Mouse (Mus musculus) embryonic facial prominence, embryonic 12.5 days (tissue): ENCODE results near the gene Pkp2. TPM values are rescaled to one million over a fixed set of nuclear protein-coding genes. Genes with fewer than 3 reads are reported as not detected.
"Not testable (repeated sequence)": the region's sequence is repeated elsewhere in the genome, so short reads cannot be mapped to it uniquely, and the experiment has no call there.

Experiments
- ATAC-seq: fragments of 200-750 bp; cut with Nextera tagmentation; 2 replicates; pipeline ENCODE4 v1.8.0; 2017; ENCODE audit not compliant: insufficient number of reproducible peaks, insufficient read depth, low FRiP score, low TSS enrichment
- H3K27ac ChIP-seq: fragments of 300-500 bp; sonication (generic); 2 replicates; pipeline ENCODE4 v1.5.1; 2016; ENCODE audit warnings: mild to moderate bottlenecking
- H3K27me3 ChIP-seq: fragments of 300-500 bp; sonication (generic); 2 replicates; pipeline ENCODE4 v1.6.1; 2016; ENCODE audit warnings: mild to moderate bottlenecking, moderate library complexity
- H3K36me3 ChIP-seq: fragments of 300-500 bp; sonication (generic); 2 replicates; pipeline ENCODE4 v1.6.1; 2016; ENCODE audit warnings: mild to moderate bottlenecking
- H3K4me1 ChIP-seq: fragments of 300-500 bp; sonication (generic); 2 replicates; pipeline ENCODE4 v1.6.1; 2016
- H3K4me2 ChIP-seq: fragments of 300-500 bp; sonication (generic); replicated peaks from 2 replicates; pipeline ENCODE4 v1.6.1; 2016; ENCODE audit warnings: mild to moderate bottlenecking, moderate library complexity
- H3K4me3 ChIP-seq: fragments of 300-500 bp; sonication (generic); 2 replicates; pipeline ENCODE4 v1.5.1; 2016; ENCODE audit warnings: mild to moderate bottlenecking
- H3K9ac ChIP-seq: fragments of 300-500 bp; sonication (generic); 2 replicates; pipeline ENCODE4 v1.6.1; 2016; ENCODE audit warnings: mild to moderate bottlenecking, moderate library complexity
- H3K9me3 ChIP-seq: fragments of 300-500 bp; sonication (generic); 2 replicates; pipeline ENCODE4 v1.6.1; 2016; ENCODE audit warnings: mild to moderate bottlenecking, moderate library complexity
- WGBS: fragments of 180-500 bp; shearing (Covaris S2); methylation state at CpG from one replicate; pipeline ENCODE4 v1.1.7; 2016; 5-methylcytosine and 5-hydroxymethylcytosine counted together
- polyA plus RNA-seq: library from polyadenylated mRNA; unstranded; fragments of >200 nt; fragmentation: Nextera tagmentation; extraction: Ambion mirVana; gene quantifications from 2 replicates; pipeline ENCODE4 v1.2.1, GENCODE M21; 2016

Pkp2 gene
- polyA plus RNA-seq, 1 experiment from 2014 or later = 4.2 TPM

GRCm38 (mm10) chr16:16225828-16226227, 12.7 kb downstream of the Pkp2 start:
- Histone ChIP-seq H3K27me3 (no peaks in the 10 kb centered on the region), H3K4me3 (no peak overlapping the region), H3K4me1 (no peaks in the 10 kb centered on the region), H3K36me3 (no peaks in the 10 kb centered on the region), H3K9ac (no peak overlapping the region), H3K27ac (no peak overlapping the region), H3K9me3 (no peaks in the 10 kb centered on the region), H3K4me2 (no peak overlapping the region)
- WGBS = 94% methylated on average over 22 of the region's 22 CpGs
- ATAC-seq = no peak

- Histone ChIP-seq H3K27me3 (no peaks in the 10 kb centered on the region), H3K9me3 (no peaks in the 10 kb centered on the region), H3K4me3 (no peak overlapping the region), H3K4me1 (no peaks in the 10 kb centered on the region), H3K36me3 (no peaks in the 10 kb centered on the region), H3K27ac (no peak overlapping the region), H3K9ac (no peak overlapping the region), H3K4me2 (no peak overlapping the region)
- 90% methylated on average over 5 of the region's 5 CpGs for WGBS
- ATAC-seq = no peak
These were observed 17.3 kb downstream of the Pkp2 start for GRCm38 (mm10) chr16:16230439-16230838.

- Histone ChIP-seq H3K4me3 (no peak overlapping the region), H3K4me2 (no peak overlapping the region), H3K4me1 (no peaks in the 10 kb centered on the region), H3K9me3 (no peaks in the 10 kb centered on the region), H3K36me3 (no peaks in the 10 kb centered on the region), H3K27me3 (no peaks in the 10 kb centered on the region), H3K9ac (no peak overlapping the region), H3K27ac (no peak overlapping the region)
- WGBS = 79% methylated on average over 2 of the region's 2 CpGs
- no peak for ATAC-seq
These were observed 20.8 kb downstream of the Pkp2 start for GRCm38 (mm10) chr16:16233919-16234318.

GRCm38 (mm10) chr16:16236681-16237080, 23.6 kb downstream of the Pkp2 start:
- not testable (repeated sequence) for H3K36me3 ChIP-seq, H3K9me3 ChIP-seq, H3K4me1 ChIP-seq, H3K4me3 ChIP-seq, ATAC-seq, H3K27me3 ChIP-seq, H3K4me2 ChIP-seq, H3K9ac ChIP-seq, H3K27ac ChIP-seq
- 87% methylated on average over 9 of the region's 9 CpGs for WGBS

GRCm38 (mm10) chr16:16238356-16238755, 25.2 kb downstream of the Pkp2 start:
- ATAC-seq = no peak
- H3K9me3 ChIP-seq = no peaks in the 10 kb centered on the region
- 84% methylated on average over 2 of the region's 2 CpGs for WGBS

GRCm38 (mm10) chr16:16244711-16245110, 31.6 kb downstream of the Pkp2 start:
- WGBS = 57% methylated on average over 2 of the region's 2 CpGs
- Histone ChIP-seq H3K9ac (no peak overlapping the region), H3K4me2 (no peak overlapping the region), H3K27ac (no peak overlapping the region), H3K4me1 (no peaks in the 10 kb centered on the region), H3K36me3 (no peaks in the 10 kb centered on the region), H3K9me3 (no peaks in the 10 kb centered on the region), H3K4me3 (no peak overlapping the region), H3K27me3 (no peaks in the 10 kb centered on the region)
- no peak for ATAC-seq

More at GRCm38 (mm10) chr16:16238356-16238755, 25.2 kb downstream of the Pkp2 start:
- Histone ChIP-seq H3K4me3 (no peak overlapping the region), H3K4me2 (no peak overlapping the region), H3K27ac (no peak overlapping the region), H3K9ac (no peak overlapping the region), H3K27me3 (no peaks in the 10 kb centered on the region), H3K36me3 (no peaks in the 10 kb centered on the region), H3K4me1 (no peaks in the 10 kb centered on the region)

- no peak overlapping the region for H3K9ac ChIP-seq
- no peak overlapping the region for H3K4me2 ChIP-seq
- H3K36me3 ChIP-seq = no peaks in the 10 kb centered on the region
- WGBS = 82% methylated on average over 2 of the region's 2 CpGs
- H3K4me1 ChIP-seq = no peaks in the 10 kb centered on the region
- no peaks in the 10 kb centered on the region for H3K9me3 ChIP-seq
- no peaks in the 10 kb centered on the region for H3K27me3 ChIP-seq
- no peak for ATAC-seq
- H3K27ac ChIP-seq = no peak overlapping the region
- no peak overlapping the region for H3K4me3 ChIP-seq
These were observed 37.4 kb downstream of the Pkp2 start for GRCm38 (mm10) chr16:16250470-16250869.

- ATAC-seq = peak; percentile 56; the same call in 1 of the 2 replicates
- Histone ChIP-seq H3K9me3 (no peaks in the 10 kb centered on the region), H3K27me3 (no peaks in the 10 kb centered on the region), H3K4me1 (no peaks in the 10 kb centered on the region), H3K4me2 (no peak overlapping the region), H3K9ac (no peak overlapping the region), H3K36me3 (no peaks in the 10 kb centered on the region), H3K27ac (no peak overlapping the region), H3K4me3 (no peak overlapping the region)
- WGBS = 32% methylated on average over 4 of the region's 4 CpGs
These were observed 40.4 kb downstream of the Pkp2 start for GRCm38 (mm10) chr16:16253326-16254074.

GRCm38 (mm10) chr16:16255217-16255616, 42.1 kb downstream of the Pkp2 start:
- no peaks in the 10 kb centered on the region for H3K9me3 ChIP-seq
- no peaks in the 10 kb centered on the region for H3K4me1 ChIP-seq
- WGBS = 63% methylated on average over 1 of the region's 1 CpGs
- no peak overlapping the region for H3K27ac ChIP-seq
- ATAC-seq = no peak
- H3K36me3 ChIP-seq = no peaks in the 10 kb centered on the region
- no peak overlapping the region for H3K9ac ChIP-seq
- H3K27me3 ChIP-seq = no peaks in the 10 kb centered on the region
- no peak overlapping the region for H3K4me2 ChIP-seq
- no peak overlapping the region for H3K4me3 ChIP-seq

GRCm38 (mm10) chr16:16255874-16256273, 42.8 kb downstream of the Pkp2 start:
- Histone ChIP-seq H3K27me3 (no peaks in the 10 kb centered on the region), H3K9ac (no peak overlapping the region), H3K27ac (no peak overlapping the region), H3K9me3 (no peaks in the 10 kb centered on the region), H3K36me3 (no peaks in the 10 kb centered on the region), H3K4me1 (no peaks in the 10 kb centered on the region), H3K4me2 (no peak overlapping the region), H3K4me3 (no peak overlapping the region)
- WGBS = 79% methylated on average over 7 of the region's 7 CpGs
- ATAC-seq = no peak

GRCm38 (mm10) chr16:16256672-16257071, 43.6 kb downstream of the Pkp2 start:
- ATAC-seq = no peak

GRCm38 (mm10) chr16:16260882-16261281, 47.8 kb downstream of the Pkp2 start:
- Histone ChIP-seq H3K36me3 (no peaks in the 10 kb centered on the region), H3K27ac (no peak overlapping the region)
- no peak for ATAC-seq

More at GRCm38 (mm10) chr16:16256672-16257071, 43.6 kb downstream of the Pkp2 start:
- Histone ChIP-seq H3K9me3 (no peaks in the 10 kb centered on the region), H3K27ac (no peak overlapping the region), H3K36me3 (no peaks in the 10 kb centered on the region), H3K27me3 (no peaks in the 10 kb centered on the region), H3K4me2 (no peak overlapping the region), H3K4me1 (no peaks in the 10 kb centered on the region), H3K4me3 (no peak overlapping the region), H3K9ac (no peak overlapping the region)
- 65% methylated on average over 1 of the region's 1 CpGs for WGBS

More at GRCm38 (mm10) chr16:16260882-16261281, 47.8 kb downstream of the Pkp2 start:
- H3K9me3 ChIP-seq = no peaks in the 10 kb centered on the region
- no peak overlapping the region for H3K4me3 ChIP-seq
- no peaks in the 10 kb centered on the region for H3K27me3 ChIP-seq
- WGBS = 95% methylated on average over 5 of the region's 5 CpGs
- H3K4me1 ChIP-seq = no peaks in the 10 kb centered on the region
- H3K9ac ChIP-seq = no peak overlapping the region
- no peak overlapping the region for H3K4me2 ChIP-seq
